Mouse (Mus musculus) lung, postnatal 25 days (tissue): ENCODE results near the gene Golga3.
A peak's percentile ranks its signal among the peaks of the same experiment; 100 is the strongest.

Experiments
- DNase-seq: peaks from one replicate; pipeline ENCODE4 v3.0.0; 2022; ENCODE audit warnings: low spot score

Gene Golga3

GRCm38 (mm10) chr5:110231638-110232037 is 55.1 kb downstream of the Golga3 start:
- no peak for DNase-seq

GRCm38 (mm10) chr5:110232346-110232745 is 55.8 kb downstream of the Golga3 start:
- DNase-seq, result peak; percentile 3

- no peak for DNase-seq
Observed at GRCm38 (mm10) chr5:110244091-110244490, 67.6 kb downstream of the Golga3 start.

- no peak for DNase-seq
Observed at GRCm38 (mm10) chr5:110266941-110267340, 90.4 kb downstream of the Golga3 start.

- peak; percentile 84 for DNase-seq
Observed at GRCm38 (mm10) chr5:110269141-110270101, 92.9 kb downstream of the Golga3 start, which contains the start of gene Pgam5. Gene Pgam5, minus strand, starts transcription at chr5:110269913.

GRCm38 (mm10) chr5:110270242-110270641 is 93.7 kb downstream of the Golga3 start:
- no peak for DNase-seq

- DNase-seq, result no peak
Observed at GRCm38 (mm10) chr5:110274147-110274546, 97.6 kb downstream of the Golga3 start.

GRCm38 (mm10) chr5:110274846-110275245 is 98.3 kb downstream of the Golga3 start:
- DNase-seq, result no peak
